ENCODE assay signal across 8 mouse cellular contexts in genomic region chr4:118445781-118446414, GRCm38 (mm10). TPM values are rescaled to one million over a fixed set of nuclear protein-coding genes. Genes with fewer than 3 reads are reported as not detected.
DNase-seq lines count a peak whose midpoint lies in the region; ATAC-seq and TF ChIP-seq lines count a peak whose summit lies in the region.

No protein-coding gene starts in this region.

- peak in 1 of 2 experiments; percentile 7 for DNase-seq in cerebellum, adult 2 months
- peak; percentile 80 for DNase-seq in embryonic facial prominence, embryonic 10.5 days (ENCODE audit: low spot score)
- DNase-seq in lung, postnatal 10 days: peak; percentile 80
- DNase-seq in thymus, adult 2 months: no peak

- WGBS in cerebellum, adult 2 months: 11% methylated on average over 18 of the region's 18 CpGs
- 17% methylated on average over 18 of the region's 18 CpGs for WGBS in embryonic facial prominence, embryonic 10.5 days
- 18% methylated on average over 18 of the region's 18 CpGs for WGBS in heart, embryonic 12.5 days
- WGBS in kidney, embryonic 14.5 days: 24% methylated on average over 18 of the region's 18 CpGs
- 27% methylated on average over 18 of the region's 18 CpGs for whole genome bisulfite sequencing in stomach, embryonic 15.5 days
- 84% methylated on average over 18 of the region's 18 CpGs for WGBS in thymus, adult 2 months

- no peak overlapping the region for H3K9ac ChIP-seq in heart, embryonic 12.5 days
- peak overlapping the region; percentile 53; the same call in 1 of the 2 replicates for H3K9ac ChIP-seq in kidney, embryonic 14.5 days (ENCODE audit: low read depth, low read length)
- no peak overlapping the region for H3K9ac ChIP-seq in stomach, embryonic 15.5 days

- no peaks in the 10 kb centered on the region for H3K36me3 ChIP-seq in embryonic facial prominence, embryonic 10.5 days (replicated peaks)
- no peaks in the 10 kb centered on the region for H3K36me3 ChIP-seq in heart, embryonic 12.5 days
- no peaks in the 10 kb centered on the region for H3K36me3 ChIP-seq in kidney, embryonic 14.5 days (ENCODE audit: control insufficient read depth, insufficient read depth, low read length)
- no peaks in the 10 kb centered on the region for H3K36me3 ChIP-seq in stomach, embryonic 15.5 days
- no peaks in the 10 kb centered on the region for H3K36me3 ChIP-seq in thymus, adult 2 months (ENCODE audit: control insufficient read depth, insufficient read depth, low read length)

- H3K4me3 ChIP-seq in cerebellum, adult 2 months (replicated peaks; ENCODE audit: insufficient read depth, low read depth, low read length): peak overlapping the region; percentile 5
- H3K4me3 ChIP-seq in embryonic facial prominence, embryonic 10.5 days: peak overlapping the region; percentile 59
- H3K4me3 ChIP-seq in heart, embryonic 12.5 days: peak overlapping the region; percentile 37
- peak overlapping the region; percentile 42 for H3K4me3 ChIP-seq in kidney, embryonic 14.5 days (ENCODE audit: low read length)
- peak overlapping the region; percentile 35 for H3K4me3 ChIP-seq in stomach, embryonic 15.5 days (replicated peaks)
- no peak overlapping the region for H3K4me3 ChIP-seq in thymus, adult 2 months (ENCODE audit: control insufficient read depth, insufficient read depth, low read length)

- TF ChIP-seq CTCF in cerebellum, adult 2 months (IDR thresholded peaks at IDR 0.05; ENCODE audit: borderline replicate concordance, insufficient read depth, low read depth, low read length): no peak
- TF ChIP-seq CTCF in thymus, adult 2 months (IDR thresholded peaks at IDR 0.05; ENCODE audit: borderline replicate concordance, control insufficient read depth, extremely low read depth, insufficient read depth, low read length, poor library complexity): no peak

- no peak overlapping the region for H3K27ac ChIP-seq in cerebellum, adult 2 months (ENCODE audit: insufficient read depth, low read length)
- H3K27ac ChIP-seq in embryonic facial prominence, embryonic 10.5 days (replicated peaks): peak overlapping the region; percentile 73
- no peak overlapping the region for H3K27ac ChIP-seq in heart, embryonic 12.5 days (ENCODE audit: poor library complexity, severe bottlenecking)
- no peak overlapping the region for H3K27ac ChIP-seq in kidney, embryonic 14.5 days (ENCODE audit: low read depth, low read length)
- H3K27ac ChIP-seq in stomach, embryonic 15.5 days: 0 out of 2 replicates have a peak overlapping the region, but pooled peaks have one; percentile 26
- H3K27ac ChIP-seq in thymus, adult 2 months (ENCODE audit: control insufficient read depth, insufficient read depth, low read length): no peak overlapping the region

- TF ChIP-seq POLR2A in cerebellum, adult 2 months (IDR thresholded peaks at IDR 0.05; ENCODE audit: borderline replicate concordance, insufficient read depth, low read length): no peak
- TF ChIP-seq POLR2A in thymus, adult 2 months (IDR thresholded peaks at IDR 0.05; ENCODE audit: control insufficient read depth, extremely low read depth, insufficient read depth, low read length, poor library complexity): no peak

- H3K27me3 ChIP-seq in cerebellum, adult 2 months (ENCODE audit: control insufficient read depth, insufficient read depth, low read length): no peaks in the 10 kb centered on the region
- 0 out of 2 replicates have a peak, but pooled peaks cover 7% of the 10 kb centered on the region for H3K27me3 ChIP-seq in embryonic facial prominence, embryonic 10.5 days (replicated peaks; ENCODE audit: low read depth, poor library complexity, severe bottlenecking)
- peaks cover 10% of the 10 kb centered on the region; the same call in 1 of the 2 replicates for H3K27me3 ChIP-seq in heart, embryonic 12.5 days (replicated peaks)
- H3K27me3 ChIP-seq in kidney, embryonic 14.5 days (ENCODE audit: control insufficient read depth, insufficient read depth, low read length): no peaks in the 10 kb centered on the region
- no peaks in the 10 kb centered on the region for H3K27me3 ChIP-seq in stomach, embryonic 15.5 days (replicated peaks)
- no peaks in the 10 kb centered on the region for H3K27me3 ChIP-seq in thymus, adult 2 months (ENCODE audit: control insufficient read depth, insufficient read depth, low read length)

- peak overlapping the region; percentile 72 for H3K4me2 ChIP-seq in heart, embryonic 12.5 days
- H3K4me2 ChIP-seq in kidney, embryonic 14.5 days (replicated peaks; ENCODE audit: low read depth, low read length): peak overlapping the region; percentile 78
- peak overlapping the region; percentile 75 for H3K4me2 ChIP-seq in stomach, embryonic 15.5 days

- no peaks in the 10 kb centered on the region for H3K9me3 ChIP-seq in embryonic facial prominence, embryonic 10.5 days
- no peaks in the 10 kb centered on the region for H3K9me3 ChIP-seq in heart, embryonic 12.5 days (replicated peaks)
- H3K9me3 ChIP-seq in kidney, embryonic 14.5 days (ENCODE audit: control insufficient read depth, low read length): no peaks in the 10 kb centered on the region
- no peaks in the 10 kb centered on the region for H3K9me3 ChIP-seq in stomach, embryonic 15.5 days

- no peaks in the 10 kb centered on the region for H3K4me1 ChIP-seq in cerebellum, adult 2 months (ENCODE audit: control insufficient read depth, insufficient read depth, low read length)
- H3K4me1 ChIP-seq in embryonic facial prominence, embryonic 10.5 days: peaks cover 21% of the 10 kb centered on the region
- H3K4me1 ChIP-seq in heart, embryonic 12.5 days (replicated peaks): peaks cover 5% of the 10 kb centered on the region; the same call in 1 of the 2 replicates
- H3K4me1 ChIP-seq in kidney, embryonic 14.5 days (ENCODE audit: control insufficient read depth, insufficient read depth, low read length): no peaks in the 10 kb centered on the region
- peaks cover 7% of the 10 kb centered on the region; the same call in 1 of the 2 replicates for H3K4me1 ChIP-seq in stomach, embryonic 15.5 days
- H3K4me1 ChIP-seq in thymus, adult 2 months (replicated peaks; ENCODE audit: control insufficient read depth, insufficient read depth, low read length): no peaks in the 10 kb centered on the region

- no peak for ATAC-seq in cerebellum, adult (ENCODE audit: insufficient number of reproducible peaks, low FRiP score, low TSS enrichment)
- peak; percentile 81 for ATAC-seq in heart, embryonic 12.5 days (ENCODE audit: insufficient number of reproducible peaks, low FRiP score)
- peak; percentile 85 for ATAC-seq in kidney, embryonic 14.5 days (ENCODE audit: low FRiP score, low TSS enrichment)
- ATAC-seq in stomach, embryonic 15.5 days (ENCODE audit: insufficient read depth, low FRiP score, low read depth): peak; percentile 74

RNA-seq across cellular contexts. Expression of gene Cdc20, which starts 8.7 kb away (rescaled TPM):
- polyA plus RNA-seq in cerebellum, adult 2 months (2012; rRNA removed): 3.4 and 3.6 TPM in 2 replicates
- polyA plus RNA-seq in embryonic facial prominence, embryonic 10.5 days (2016; fragmentation: Nextera tagmentation; extraction: Ambion mirVana): 402 and 411 TPM in 2 replicates
- 157 and 163 TPM in 2 replicates for polyA plus RNA-seq in heart, embryonic 12.5 days (2016; fragmentation: Nextera tagmentation; extraction: Ambion mirVana)
- 218 and 287 TPM in 2 replicates for polyA plus RNA-seq in kidney, embryonic 14.5 days (2014; fragmentation: Nextera tagmentation; extraction: Ambion mirVana)
- polyA plus RNA-seq in stomach, embryonic 15.5 days (2015; fragmentation: Nextera tagmentation; extraction: Ambion mirVana): 220 and 224 TPM in 2 replicates
- polyA plus RNA-seq in thymus, adult 2 months (2012; rRNA removed): 152 and 211 TPM in 2 replicates

RNA-seq across cellular contexts. Expression of gene Mpl, which starts 11.4 kb away (rescaled TPM):
- polyA plus RNA-seq in cerebellum, adult 2 months (2012; rRNA removed): 0.05 TPM in 2 replicates
- 0.94 and 1.2 TPM in 2 replicates for polyA plus RNA-seq in embryonic facial prominence, embryonic 10.5 days (2016; fragmentation: Nextera tagmentation; extraction: Ambion mirVana)
- 2.9 and 3.9 TPM in 2 replicates for polyA plus RNA-seq in heart, embryonic 12.5 days (2016; fragmentation: Nextera tagmentation; extraction: Ambion mirVana)
- 0.23 TPM in 1 of 2 replicates, not detected in the other for polyA plus RNA-seq in kidney, embryonic 14.5 days (2014; fragmentation: Nextera tagmentation; extraction: Ambion mirVana)
- 0.28 and 0.45 TPM in 2 replicates for polyA plus RNA-seq in stomach, embryonic 15.5 days (2015; fragmentation: Nextera tagmentation; extraction: Ambion mirVana)
- polyA plus RNA-seq in thymus, adult 2 months (2012; rRNA removed): 0.11 and 0.28 TPM in 2 replicates

RNA-seq across cellular contexts. Expression of gene Elovl1, which starts 18.0 kb away (rescaled TPM):
- 79.1 and 85.4 TPM in 2 replicates for polyA plus RNA-seq in cerebellum, adult 2 months (2012; rRNA removed)
- polyA plus RNA-seq in embryonic facial prominence, embryonic 10.5 days (2016; fragmentation: Nextera tagmentation; extraction: Ambion mirVana): 46.9 and 49.9 TPM in 2 replicates
- 52.2 and 57.1 TPM in 2 replicates for polyA plus RNA-seq in heart, embryonic 12.5 days (2016; fragmentation: Nextera tagmentation; extraction: Ambion mirVana)
- 72.0 and 82.7 TPM in 2 replicates for polyA plus RNA-seq in kidney, embryonic 14.5 days (2014; fragmentation: Nextera tagmentation; extraction: Ambion mirVana)
- polyA plus RNA-seq in stomach, embryonic 15.5 days (2015; fragmentation: Nextera tagmentation; extraction: Ambion mirVana): 128 and 136 TPM in 2 replicates
- 127 and 155 TPM in 2 replicates for polyA plus RNA-seq in thymus, adult 2 months (2012; rRNA removed)

RNA-seq across cellular contexts. Expression of gene Med8, which starts 36.8 kb away (rescaled TPM):
- polyA plus RNA-seq in cerebellum, adult 2 months (2012; rRNA removed): 61.0 and 65.8 TPM in 2 replicates
- 152 and 155 TPM in 2 replicates for polyA plus RNA-seq in embryonic facial prominence, embryonic 10.5 days (2016; fragmentation: Nextera tagmentation; extraction: Ambion mirVana)
- 79.7 and 81.3 TPM in 2 replicates for polyA plus RNA-seq in heart, embryonic 12.5 days (2016; fragmentation: Nextera tagmentation; extraction: Ambion mirVana)
- polyA plus RNA-seq in kidney, embryonic 14.5 days (2014; fragmentation: Nextera tagmentation; extraction: Ambion mirVana): 103 TPM in 2 replicates
- 99.8 and 101 TPM in 2 replicates for polyA plus RNA-seq in stomach, embryonic 15.5 days (2015; fragmentation: Nextera tagmentation; extraction: Ambion mirVana)
- polyA plus RNA-seq in thymus, adult 2 months (2012; rRNA removed): 40.1 and 40.8 TPM in 2 replicates

RNA-seq across cellular contexts. Expression of gene Szt2, which starts 36.8 kb away (rescaled TPM):
- polyA plus RNA-seq in cerebellum, adult 2 months (2012; rRNA removed): 38.0 and 38.6 TPM in 2 replicates
- polyA plus RNA-seq in embryonic facial prominence, embryonic 10.5 days (2016; fragmentation: Nextera tagmentation; extraction: Ambion mirVana): 8.2 and 9.4 TPM in 2 replicates
- polyA plus RNA-seq in heart, embryonic 12.5 days (2016; fragmentation: Nextera tagmentation; extraction: Ambion mirVana): 6.7 and 8.5 TPM in 2 replicates
- polyA plus RNA-seq in kidney, embryonic 14.5 days (2014; fragmentation: Nextera tagmentation; extraction: Ambion mirVana): 8.7 and 13.7 TPM in 2 replicates
- 4.8 and 7.0 TPM in 2 replicates for polyA plus RNA-seq in stomach, embryonic 15.5 days (2015; fragmentation: Nextera tagmentation; extraction: Ambion mirVana)
- 90.6 and 96.7 TPM in 2 replicates for polyA plus RNA-seq in thymus, adult 2 months (2012; rRNA removed)

Comparison
In these comparisons a context has a peak if more than half of its experiments do, and no peak if none do; other contexts are left out.
1. H3K27ac ChIP-seq: peak in embryonic facial prominence, embryonic 10.5 days (single experiment) and stomach, embryonic 15.5 days (single experiment); none in cerebellum, adult 2 months (single experiment), heart, embryonic 12.5 days (single experiment), kidney, embryonic 14.5 days (single experiment) and thymus, adult 2 months (single experiment).
2. RNA of gene Cdc20, which starts 8.7 kb away (polyA plus RNA-seq): 402 to 411 TPM in embryonic facial prominence, embryonic 10.5 days, 218 to 287 TPM in kidney, embryonic 14.5 days, 220 to 224 TPM in stomach, embryonic 15.5 days, 157 to 163 TPM in heart, embryonic 12.5 days and 152 to 211 TPM in thymus, adult 2 months; 3.4 to 3.6 TPM in cerebellum, adult 2 months; every median in the first group is over 10 times any median in the second.
3. Peak in every context shown above with its lines, with median percentiles within 50 percentile points of each other: H3K4me2 ChIP-seq.